Mouse (Mus musculus) MEL (cell line): ENCODE results near the gene Gm20605. TPM values are rescaled to one million over a fixed set of nuclear protein-coding genes. Genes with fewer than 3 reads are reported as not detected.

Experiments
- DNase-seq: peaks from one replicate; pipeline ENCODE4 v3.0.0; 2011; ENCODE audit warnings: low read depth, low spot score
- H3K27ac ChIP-seq: 2 replicates; pipeline ENCODE4 v1.5.1; 2012; ENCODE audit warnings: low read depth, mild to moderate bottlenecking, control low read depth, low read length, moderate library complexity; ENCODE audit not compliant: control insufficient read depth
- H3K27me3 ChIP-seq, 2 experiments: fragments of 150-350 bp in 1 of 2; sonication (generic) in 1 of 2; 2 replicates each; pipeline ENCODE4 v1.6.1; 2012; ENCODE audit warnings: low read length in 2 of 2, mild to moderate bottlenecking in 2 of 2, improper control_type of control experiment in 1 of 2, moderate library complexity in 1 of 2; ENCODE audit not compliant: insufficient read depth in 2 of 2, control insufficient read depth in 1 of 2
- H3K36me3 ChIP-seq, 2 experiments: 2 replicates each; pipeline ENCODE4 v1.6.1; 2012 to 2014; ENCODE audit warnings: low read length in 2 of 2, improper control_type of control experiment in 1 of 2, inconsistent platforms in 1 of 2, mild to moderate bottlenecking in 1 of 2; ENCODE audit not compliant: insufficient read depth in 2 of 2, control insufficient read depth in 1 of 2
- H3K4me1 ChIP-seq, 2 experiments: fragments of 150-350 bp in 1 of 2; sonication (generic) in 1 of 2; 2 replicates each; pipeline ENCODE4 v1.6.1; 2012; ENCODE audit warnings: low read length in 2 of 2, improper control_type of control experiment in 1 of 2, mild to moderate bottlenecking in 1 of 2; ENCODE audit not compliant: insufficient read depth in 2 of 2, control insufficient read depth in 1 of 2
- H3K4me3 ChIP-seq, 2 experiments: fragments of 150-350 bp in 1 of 2; sonication (generic) in 1 of 2; 2 replicates each; pipeline ENCODE4 v1.5.1; 2012; ENCODE audit warnings: low read depth in 2 of 2, low read length in 2 of 2, mild to moderate bottlenecking in 2 of 2, moderate library complexity in 2 of 2, control low read depth in 1 of 2, improper control_type of control experiment in 1 of 2; ENCODE audit not compliant: control insufficient read depth in 1 of 2, insufficient read depth in 1 of 2
- H3K79me2 ChIP-seq: 2 replicates; pipeline ENCODE4 v1.6.1; 2012; ENCODE audit warnings: mild to moderate bottlenecking, low read length, moderate library complexity; ENCODE audit not compliant: control insufficient read depth, poor library complexity, insufficient read depth
- H3K9ac ChIP-seq: 2 replicates; pipeline ENCODE4 v1.6.1; 2012; ENCODE audit warnings: low read depth, mild to moderate bottlenecking, control low read depth, low read length, moderate library complexity; ENCODE audit not compliant: control insufficient read depth, poor library complexity, severe bottlenecking
- H3K9me3 ChIP-seq: fragments of 150-350 bp; sonication (generic); replicated peaks from 2 replicates; pipeline ENCODE4 v1.6.1; 2012; ENCODE audit warnings: mild to moderate bottlenecking, low read length, improper control_type of control experiment, moderate library complexity; ENCODE audit not compliant: insufficient read depth
- BHLHE40 ChIP-seq: IDR thresholded peaks from 2 replicates; pipeline ENCODE4 v1.6.1; 2012; ENCODE audit warnings: low read depth, mild to moderate bottlenecking, inconsistent platforms, low read length, improper control_type of control experiment, borderline replicate concordance
- E2F4 ChIP-seq: IDR thresholded peaks from 2 replicates; pipeline ENCODE4 v1.6.1; 2011; ENCODE audit warnings: low read depth, low read length, improper control_type of control experiment, borderline replicate concordance
- GABPA ChIP-seq: IDR thresholded peaks from 2 replicates; pipeline ENCODE4 v1.6.1; 2012; ENCODE audit warnings: low read depth, mild to moderate bottlenecking, inconsistent platforms, low read length, improper control_type of control experiment, moderate library complexity
- HCFC1 ChIP-seq: IDR thresholded peaks from 2 replicates; pipeline ENCODE4 v1.6.1; 2012; ENCODE audit warnings: low read depth, mild to moderate bottlenecking, inconsistent platforms, low read length, improper control_type of control experiment, moderate library complexity
- MAFK ChIP-seq: IDR thresholded peaks from 2 replicates; pipeline ENCODE4 v1.6.1; 2011; ENCODE audit warnings: low read depth, mild to moderate bottlenecking, low read length, improper control_type of control experiment, borderline replicate concordance
- MAZ ChIP-seq: IDR thresholded peaks from 2 replicates; pipeline ENCODE4 v1.6.1; 2012; ENCODE audit warnings: low read depth, mild to moderate bottlenecking, inconsistent platforms, low read length, improper control_type of control experiment
- MYC ChIP-seq: IDR thresholded peaks from 2 replicates; pipeline ENCODE4 v1.6.1; 2011; ENCODE audit warnings: low read depth, mild to moderate bottlenecking, low read length, improper control_type of control experiment, moderate library complexity
- POLR2AphosphoS5 ChIP-seq: IDR thresholded peaks from 2 replicates; pipeline ENCODE4 v1.6.1; 2012; ENCODE audit warnings: low read depth, borderline replicate concordance, mild to moderate bottlenecking, inconsistent platforms, low read length, moderate library complexity, mixed read lengths
- RAD21 ChIP-seq: IDR thresholded peaks from 2 replicates; pipeline ENCODE4 v1.6.1; 2011; ENCODE audit warnings: mild to moderate bottlenecking, low read depth, low read length, improper control_type of control experiment
- USF1 ChIP-seq: IDR thresholded peaks from 2 replicates; pipeline ENCODE4 v1.6.1; 2014; ENCODE audit warnings: low read depth, mild to moderate bottlenecking, inconsistent platforms, low read length, improper control_type of control experiment, moderate library complexity
- USF2 ChIP-seq, 2 experiments: IDR thresholded peaks; 2 replicates each; pipeline ENCODE4 v1.6.1; 2011 to 2012; ENCODE audit warnings: improper control_type of control experiment in 2 of 2, low read length in 2 of 2, borderline replicate concordance in 1 of 2, inconsistent platforms in 1 of 2, low read depth in 1 of 2, mild to moderate bottlenecking in 1 of 2; ENCODE audit not compliant: insufficient read depth in 1 of 2
- ZMIZ1 ChIP-seq: IDR thresholded peaks from 2 replicates; pipeline ENCODE4 v1.6.1; 2012; ENCODE audit warnings: low read depth, mild to moderate bottlenecking, inconsistent platforms, low read length, improper control_type of control experiment, moderate library complexity
- polyA plus RNA-seq, 2 experiments: library from polyadenylated mRNA; stranded (reverse) in 1 of 2; unstranded in 1 of 2; fragments of >175 nt in 1 of 2; fragments of >200 nt in 1 of 2; gene quantifications; 2 replicates each; pipeline versions ENCODE4 v1.2.1 to v1.2.4; 2012; ENCODE audit warnings: low replicate concordance in 2 of 2, low read depth in 1 of 2; ENCODE audit not compliant: insufficient read length in 2 of 2, insufficient read depth in 1 of 2, missing spikeins in 1 of 2
- total RNA-seq: library from RNA; depleted of rRNA; stranded (reverse); fragments of 300-350 nt; gene quantifications from 2 replicates; pipeline ENCODE4 v1.2.3, GENCODE M21; 2012

Gene Gm20605
- total and polyA plus RNA-seq, 3 experiments = 2.5 to 12.7 TPM; not detected in 1

GRCm38 (mm10) chr5:137645091-137645651 lies 16.2 kb downstream of the Gm20605 start:
- Histone ChIP-seq H3K9me3 (no peaks in the 10 kb centered on the region), H3K36me3 (peaks cover 2 to 11% of the 10 kb centered on the region in 2 experiments; a peak in 3 of 4 replicates), H3K27ac (no peak overlapping the region), H3K27me3 (no peaks in the 10 kb centered on the region), H3K9ac (no peak overlapping the region), H3K4me1 (peaks cover 2 to 11% of the 10 kb centered on the region in 2 experiments), H3K4me3 (no peak overlapping the region), H3K79me2 (no peaks in the 10 kb centered on the region)
- DNase-seq = no peak
- no peak for TF ChIP-seq USF2 (IDR thresholded peaks at IDR 0.05; ENCODE audit: borderline replicate concordance in 1 of 2, insufficient read depth in 1 of 2, low read depth in 1 of 2, low read length in 2 of 2)
- TF ChIP-seq ZMIZ1 = no peak
- TF ChIP-seq RAD21 = no peak
- TF ChIP-seq HCFC1 = no peak
- no peak for TF ChIP-seq MAZ
- no peak for TF ChIP-seq BHLHE40
- TF ChIP-seq USF1 = no peak
- TF ChIP-seq GABPA = no peak

GRCm38 (mm10) chr5:137645652-137646091 lies 16.7 kb downstream of the Gm20605 start, which contains the start of gene Irs3:
TSS of gene Irs3 (minus strand) at chr5:137645714.
- Histone ChIP-seq H3K79me2 (no peaks in the 10 kb centered on the region), H3K9me3 (no peaks in the 10 kb centered on the region), H3K27me3 (no peaks in the 10 kb centered on the region), H3K36me3 (peaks cover 2 to 11% of the 10 kb centered on the region in 2 experiments; a peak in 3 of 4 replicates), H3K27ac (no peak within 1 kb of the TSS), H3K4me3 (no peak within 1 kb of the TSS), H3K4me1 (peaks cover 2 to 11% of the 10 kb centered on the region in 2 experiments), H3K9ac (no peak within 1 kb of the TSS)
- TF ChIP-seq MAFK = no peak
- no peak for TF ChIP-seq MYC
- TF ChIP-seq POLR2AphosphoS5 = no peak
- TF ChIP-seq E2F4 = no peak
- DNase-seq = no peak
